Mouse (Mus musculus): Measurements from ENCODE around the gene Dnmt3c. TPM values are rescaled to one million over a fixed set of nuclear protein-coding genes. Genes with fewer than 3 reads are reported as not detected.
A peak's percentile ranks its signal among the peaks of the same experiment; 100 is the strongest.
"Not testable (repeated sequence)": the region's sequence is repeated elsewhere in the genome, so short reads cannot be mapped to it uniquely, and the experiment has no call there.

The Dnmt3c gene
- polyA plus RNA-seq, 1 experiment from 2014 or later, result not detected

GRCm38 (mm10) chr2:153710701-153711330 is 14.4 kb downstream of the Dnmt3c start:
- Histone ChIP-seq H3K4me2 (ENCODE audit: low read depth, low read length) (no peak overlapping the region), H3K27ac (ENCODE audit: low read length) (no peak overlapping the region), H3K9ac (ENCODE audit: low read depth, low read length) (no peak overlapping the region), H3K4me1 (ENCODE audit: control insufficient read depth, insufficient read depth, low read length) (no peaks in the 10 kb centered on the region), H3K4me3 (ENCODE audit: low read length) (no peak overlapping the region), H3K9me3 (ENCODE audit: control insufficient read depth, low read length) (no peaks in the 10 kb centered on the region), H3K27me3 (replicated peaks; ENCODE audit: control insufficient read depth, insufficient read depth, low read length) (no peaks in the 10 kb centered on the region), H3K36me3 (ENCODE audit: control insufficient read depth, insufficient read depth, low read length) (no peaks in the 10 kb centered on the region)
- ATAC-seq, result no peak
- 42% methylated on average over 8 of the region's 8 CpGs for WGBS

DNA sequence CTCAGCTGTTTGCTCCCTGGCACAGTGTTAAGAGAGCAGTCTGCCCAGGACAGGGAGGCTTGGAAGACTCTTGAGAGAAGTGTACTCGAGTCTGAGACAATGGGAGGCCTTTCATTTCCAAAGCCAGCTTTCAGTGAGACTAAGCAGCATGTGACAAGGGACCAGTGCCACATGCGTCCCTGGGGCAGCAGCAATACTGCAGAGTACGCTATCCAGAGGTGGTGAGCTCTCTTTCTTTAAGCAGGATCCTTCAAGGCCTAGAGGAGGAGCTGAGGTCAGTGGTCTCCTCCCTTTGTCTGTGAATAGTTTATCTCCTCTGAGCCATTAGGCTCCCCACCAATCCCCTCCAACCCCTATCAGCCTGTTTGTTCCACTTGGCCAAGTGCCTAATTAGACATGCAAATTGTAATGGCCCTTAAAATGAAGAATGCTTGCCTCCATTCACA is 16.2 kb downstream of the Dnmt3c start:
- no peak for ATAC-seq
- Histone ChIP-seq H3K9ac (ENCODE audit: low read depth, low read length) (no peak overlapping the region), H3K4me3 (ENCODE audit: low read length) (no peak overlapping the region), H3K4me2 (ENCODE audit: low read depth, low read length) (no peak overlapping the region), H3K4me1 (ENCODE audit: control insufficient read depth, insufficient read depth, low read length) (no peaks in the 10 kb centered on the region), H3K36me3 (ENCODE audit: control insufficient read depth, insufficient read depth, low read length) (no peaks in the 10 kb centered on the region), H3K9me3 (ENCODE audit: control insufficient read depth, low read length) (no peaks in the 10 kb centered on the region), H3K27me3 (replicated peaks; ENCODE audit: control insufficient read depth, insufficient read depth, low read length) (no peaks in the 10 kb centered on the region), H3K27ac (ENCODE audit: low read length) (peak overlapping the region; percentile 6; the same call in 1 of the 2 replicates)
- 54% methylated on average over 3 of the region's 3 CpGs for WGBS

DNA sequence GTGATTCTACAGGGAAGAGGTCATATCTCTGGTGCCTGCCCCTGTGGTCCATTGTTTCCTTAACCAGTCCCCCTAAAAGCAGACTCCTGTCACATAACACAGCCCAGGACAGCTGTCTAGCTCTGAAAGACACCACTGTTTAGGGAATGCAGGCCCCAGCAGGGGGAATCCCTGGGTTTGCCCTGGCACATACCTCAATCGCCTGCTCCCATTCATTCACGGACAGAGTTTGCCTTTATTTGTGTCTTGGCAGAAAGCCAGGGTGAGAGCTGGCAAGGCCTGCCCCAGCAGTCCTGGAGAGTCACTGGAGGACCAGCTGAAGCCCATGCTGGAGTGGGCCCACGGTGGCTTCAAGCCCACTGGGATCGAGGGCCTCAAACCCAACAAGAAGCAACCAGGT is 16.8 kb downstream of the Dnmt3c start:
- ATAC-seq, result peak; percentile 40; the same call in 1 of the 2 replicates
- H3K27ac ChIP-seq (ENCODE audit: low read length), result peak overlapping the region; percentile 6; the same call in 1 of the 2 replicates

GRCm38 (mm10) chr2:153717861-153718260 is 21.4 kb downstream of the Dnmt3c start:
- not testable (repeated sequence) for ATAC-seq; H3K4me2 ChIP-seq (ENCODE audit: low read depth, low read length); H3K4me1 ChIP-seq (ENCODE audit: control insufficient read depth, insufficient read depth, low read length); H3K9ac ChIP-seq (ENCODE audit: low read depth, low read length); H3K36me3 ChIP-seq (ENCODE audit: control insufficient read depth, insufficient read depth, low read length); H3K27ac ChIP-seq (ENCODE audit: low read length); H3K9me3 ChIP-seq (ENCODE audit: control insufficient read depth, low read length); H3K4me3 ChIP-seq (ENCODE audit: low read length); H3K27me3 ChIP-seq (replicated peaks; ENCODE audit: control insufficient read depth, insufficient read depth, low read length)
- WGBS, result 79% methylated on average over 3 of the region's 3 CpGs

More for the DNA sequence above, 16.8 kb downstream of the Dnmt3c start:
- Histone ChIP-seq H3K9me3 (ENCODE audit: control insufficient read depth, low read length) (no peaks in the 10 kb centered on the region), H3K4me1 (ENCODE audit: control insufficient read depth, insufficient read depth, low read length) (no peaks in the 10 kb centered on the region), H3K9ac (ENCODE audit: low read depth, low read length) (no peak overlapping the region), H3K4me3 (ENCODE audit: low read length) (no peak overlapping the region), H3K36me3 (ENCODE audit: control insufficient read depth, insufficient read depth, low read length) (no peaks in the 10 kb centered on the region), H3K27me3 (replicated peaks; ENCODE audit: control insufficient read depth, insufficient read depth, low read length) (no peaks in the 10 kb centered on the region), H3K4me2 (ENCODE audit: low read depth, low read length) (no peak overlapping the region)
- WGBS, result 40% methylated on average over 4 of the region's 4 CpGs

DNA sequence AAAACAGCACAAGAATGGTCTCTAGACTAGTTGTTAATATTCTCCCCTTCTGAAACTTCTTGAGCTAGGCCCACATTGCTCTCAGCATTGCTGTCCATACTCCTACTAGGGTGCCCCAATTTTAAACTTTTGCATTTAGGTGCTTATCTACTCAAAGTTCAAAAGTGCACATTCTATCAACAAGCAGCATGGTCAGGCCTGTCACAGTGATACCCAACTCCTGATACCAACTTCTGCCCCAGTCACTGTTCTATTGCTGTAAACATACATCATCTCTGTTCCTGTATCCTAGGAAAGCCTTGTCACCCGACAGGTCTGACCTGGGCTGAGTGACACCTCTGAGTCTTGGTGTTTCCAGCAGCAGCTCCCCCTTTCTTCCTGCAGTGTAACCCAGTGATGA is 26.6 kb downstream of the Dnmt3c start:
- no peaks in the 10 kb centered on the region for H3K27me3 ChIP-seq (replicated peaks; ENCODE audit: control insufficient read depth, insufficient read depth, low read length)
- H3K4me2 ChIP-seq (ENCODE audit: low read depth, low read length), result no peak overlapping the region
- no peak overlapping the region for H3K4me3 ChIP-seq (ENCODE audit: low read length)
- H3K27ac ChIP-seq (ENCODE audit: low read length), result no peak overlapping the region
- H3K9me3 ChIP-seq (ENCODE audit: control insufficient read depth, low read length), result no peaks in the 10 kb centered on the region
- no peaks in the 10 kb centered on the region for H3K4me1 ChIP-seq (ENCODE audit: control insufficient read depth, insufficient read depth, low read length)
- no peaks in the 10 kb centered on the region for H3K36me3 ChIP-seq (ENCODE audit: control insufficient read depth, insufficient read depth, low read length)
- 63% methylated on average over 1 of the region's 1 CpGs for WGBS
- H3K9ac ChIP-seq (ENCODE audit: low read depth, low read length), result no peak overlapping the region
- ATAC-seq, result no peak

- H3K4me1 ChIP-seq (ENCODE audit: control insufficient read depth, insufficient read depth, low read length), result no peaks in the 10 kb centered on the region
- H3K36me3 ChIP-seq (ENCODE audit: control insufficient read depth, insufficient read depth, low read length), result no peaks in the 10 kb centered on the region
- WGBS, result 90% methylated on average over 2 of the region's 2 CpGs
- H3K9ac ChIP-seq (ENCODE audit: low read depth, low read length), result no peak overlapping the region
- no peaks in the 10 kb centered on the region for H3K27me3 ChIP-seq (replicated peaks; ENCODE audit: control insufficient read depth, insufficient read depth, low read length)
- H3K4me3 ChIP-seq (ENCODE audit: low read length), result no peak overlapping the region
- ATAC-seq, result no peak
- no peak overlapping the region for H3K4me2 ChIP-seq (ENCODE audit: low read depth, low read length)
- no peak overlapping the region for H3K27ac ChIP-seq (ENCODE audit: low read length)
- H3K9me3 ChIP-seq (ENCODE audit: control insufficient read depth, low read length), result no peaks in the 10 kb centered on the region
These were observed 28.0 kb downstream of the Dnmt3c start for GRCm38 (mm10) chr2:153724424-153724823.

GRCm38 (mm10) chr2:153724871-153725270 is 28.4 kb downstream of the Dnmt3c start:
- 77% methylated on average over 2 of the region's 2 CpGs for WGBS

DNA sequence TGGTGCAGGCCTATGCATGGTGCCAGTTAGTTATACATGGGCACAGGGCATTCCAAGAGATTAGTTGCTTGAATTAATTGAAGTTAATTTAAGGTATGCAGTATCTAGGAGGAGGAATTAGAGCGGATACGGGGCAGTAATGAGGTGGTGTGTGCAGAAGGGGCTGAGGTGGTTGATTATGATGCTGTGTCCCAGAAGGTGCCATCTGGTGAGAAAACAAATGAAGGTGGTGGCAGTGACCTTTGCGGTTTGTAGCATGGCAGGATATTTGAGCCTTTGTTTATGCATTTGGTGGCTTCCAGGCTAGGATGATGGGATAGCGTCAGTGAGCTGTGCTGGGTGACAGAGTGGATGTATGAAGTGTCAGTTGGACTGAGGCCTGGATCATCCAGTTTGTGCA is 28.8 kb downstream of the Dnmt3c start:
- H3K27me3 ChIP-seq (replicated peaks; ENCODE audit: control insufficient read depth, insufficient read depth, low read length), result no peaks in the 10 kb centered on the region
- no peak for ATAC-seq
- H3K4me2 ChIP-seq (ENCODE audit: low read depth, low read length), result no peak overlapping the region
- no peak overlapping the region for H3K9ac ChIP-seq (ENCODE audit: low read depth, low read length)
- H3K36me3 ChIP-seq (ENCODE audit: control insufficient read depth, insufficient read depth, low read length), result no peaks in the 10 kb centered on the region
- no peaks in the 10 kb centered on the region for H3K4me1 ChIP-seq (ENCODE audit: control insufficient read depth, insufficient read depth, low read length)
- H3K9me3 ChIP-seq (ENCODE audit: control insufficient read depth, low read length), result no peaks in the 10 kb centered on the region
- no peak overlapping the region for H3K4me3 ChIP-seq (ENCODE audit: low read length)
- no peak overlapping the region for H3K27ac ChIP-seq (ENCODE audit: low read length)
- WGBS, result 87% methylated on average over 4 of the region's 4 CpGs

More at GRCm38 (mm10) chr2:153724871-153725270, 28.4 kb downstream of the Dnmt3c start:
- no peak overlapping the region for H3K27ac ChIP-seq (ENCODE audit: low read length)
- H3K9ac ChIP-seq (ENCODE audit: low read depth, low read length), result no peak overlapping the region
- ATAC-seq, result no peak
- H3K36me3 ChIP-seq (ENCODE audit: control insufficient read depth, insufficient read depth, low read length), result no peaks in the 10 kb centered on the region
- no peaks in the 10 kb centered on the region for H3K9me3 ChIP-seq (ENCODE audit: control insufficient read depth, low read length)
- no peak overlapping the region for H3K4me2 ChIP-seq (ENCODE audit: low read depth, low read length)
- H3K27me3 ChIP-seq (replicated peaks; ENCODE audit: control insufficient read depth, insufficient read depth, low read length), result no peaks in the 10 kb centered on the region
- no peaks in the 10 kb centered on the region for H3K4me1 ChIP-seq (ENCODE audit: control insufficient read depth, insufficient read depth, low read length)
- no peak overlapping the region for H3K4me3 ChIP-seq (ENCODE audit: low read length)

- H3K4me3 ChIP-seq (ENCODE audit: low read length), result no peak overlapping the region
- no peak overlapping the region for H3K27ac ChIP-seq (ENCODE audit: low read length)
- no peaks in the 10 kb centered on the region for H3K36me3 ChIP-seq (ENCODE audit: control insufficient read depth, insufficient read depth, low read length)
- WGBS, result 71% methylated on average over 4 of the region's 4 CpGs
- no peaks in the 10 kb centered on the region for H3K27me3 ChIP-seq (replicated peaks; ENCODE audit: control insufficient read depth, insufficient read depth, low read length)
- no peaks in the 10 kb centered on the region for H3K4me1 ChIP-seq (ENCODE audit: control insufficient read depth, insufficient read depth, low read length)
- no peak overlapping the region for H3K9ac ChIP-seq (ENCODE audit: low read depth, low read length)
- H3K9me3 ChIP-seq (ENCODE audit: control insufficient read depth, low read length), result no peaks in the 10 kb centered on the region
- ATAC-seq, result no peak
- H3K4me2 ChIP-seq (ENCODE audit: low read depth, low read length), result no peak overlapping the region
These were observed 37.6 kb downstream of the Dnmt3c start for GRCm38 (mm10) chr2:153734033-153734432.
